Mouse (Mus musculus) intestine, embryonic 16.5 days (tissue): ENCODE data around the gene Arl5c. TPM values are rescaled to one million over a fixed set of nuclear protein-coding genes. Genes with fewer than 3 reads are reported as not detected.

Source experiments
- ATAC-seq: fragments of 200-750 bp; cut with Nextera tagmentation; 2 replicates; pipeline ENCODE4 v1.8.0; 2017; ENCODE audit warnings: moderate TSS enrichment, moderate library complexity
- H3K27ac ChIP-seq: fragments of 300-500 bp; sonication (generic); 2 replicates; pipeline ENCODE4 v1.5.1; 2014; ENCODE audit warnings: mild to moderate bottlenecking, low read length
- H3K27me3 ChIP-seq: fragments of 300-500 bp; sonication (generic); replicated peaks from 2 replicates; pipeline ENCODE4 v1.6.1; 2014; ENCODE audit warnings: low read length, control low read depth, mixed read lengths; ENCODE audit not compliant: control insufficient read depth, insufficient read depth
- H3K36me3 ChIP-seq: fragments of 300-500 bp; sonication (generic); 2 replicates; pipeline ENCODE4 v1.6.1; 2014; ENCODE audit warnings: low read length, control low read depth; ENCODE audit not compliant: control insufficient read depth, insufficient read depth
- H3K4me1 ChIP-seq: fragments of 300-500 bp; sonication (generic); 2 replicates; pipeline ENCODE4 v1.6.1; 2014; ENCODE audit warnings: low read length, control low read depth, mixed read lengths; ENCODE audit not compliant: control insufficient read depth, insufficient read depth
- H3K4me2 ChIP-seq: fragments of 300-500 bp; sonication (generic); 2 replicates; pipeline ENCODE4 v1.6.1; 2014; ENCODE audit warnings: low read depth, low read length, control low read depth
- H3K4me3 ChIP-seq: fragments of 300-500 bp; sonication (generic); 2 replicates; pipeline ENCODE4 v1.5.1; 2014; ENCODE audit warnings: mild to moderate bottlenecking, low read length
- H3K9ac ChIP-seq: fragments of 300-500 bp; sonication (generic); 2 replicates; pipeline ENCODE4 v1.6.1; 2014; ENCODE audit warnings: low read depth, low read length
- H3K9me3 ChIP-seq: fragments of 300-500 bp; sonication (generic); 2 replicates; pipeline ENCODE4 v1.6.1; 2016; ENCODE audit warnings: low read length, control low read depth; ENCODE audit not compliant: control insufficient read depth
- WGBS: fragments of 180-500 bp; shearing (Covaris S2); extraction: QIAGEN DNeasy Blood & Tissue Kit; methylation state at CpG from one replicate; pipeline ENCODE4 v1.1.7; 2014; 5-methylcytosine and 5-hydroxymethylcytosine counted together
- polyA plus RNA-seq: library from polyadenylated mRNA; unstranded; fragments of >200 nt; fragmentation: Nextera tagmentation; extraction: Ambion mirVana; gene quantifications from 2 replicates; pipeline ENCODE4 v1.2.1, GENCODE M21; 2015

Arl5c gene
- polyA plus RNA-seq, 1 experiment from 2014 or later: 9.9 TPM

GRCm38 (mm10) chr11:98011716-98012115 lies 15.7 kb upstream of the Arl5c start:
- H3K27ac ChIP-seq: no peak overlapping the region
- no peak overlapping the region for H3K4me2 ChIP-seq
- H3K4me1 ChIP-seq: 0 out of 2 replicates have a peak, but pooled peaks cover 3% of the 10 kb centered on the region
- H3K36me3 ChIP-seq: no peaks in the 10 kb centered on the region
- no peak overlapping the region for H3K9ac ChIP-seq
- no peak for ATAC-seq
- no peaks in the 10 kb centered on the region for H3K9me3 ChIP-seq
- 59% methylated on average over 9 of the region's 9 CpGs for WGBS
- no peak overlapping the region for H3K4me3 ChIP-seq
- H3K27me3 ChIP-seq: no peaks in the 10 kb centered on the region

- Histone ChIP-seq H3K4me1 (peaks cover 7% of the 10 kb centered on the region), H3K36me3 (peaks cover 2% of the 10 kb centered on the region; the same call in 1 of the 2 replicates), H3K4me2 (no peak overlapping the region), H3K4me3 (no peak overlapping the region), H3K27ac (no peak overlapping the region), H3K9ac (no peak overlapping the region), H3K27me3 (no peaks in the 10 kb centered on the region), H3K9me3 (no peaks in the 10 kb centered on the region)
- ATAC-seq: no peak
- WGBS: 76% methylated on average over 11 of the region's 11 CpGs
Measured at GRCm38 (mm10) chr11:98008087-98008486, 12.1 kb upstream of the Arl5c start.

- ATAC-seq: no peak
- Histone ChIP-seq H3K4me3 (no peak overlapping the region), H3K27ac (no peak overlapping the region), H3K9ac (no peak overlapping the region), H3K4me1 (peaks cover 7% of the 10 kb centered on the region), H3K36me3 (peaks cover 2% of the 10 kb centered on the region; the same call in 1 of the 2 replicates), H3K9me3 (no peaks in the 10 kb centered on the region), H3K27me3 (peaks cover 12% of the 10 kb centered on the region; the same call in 1 of the 2 replicates), H3K4me2 (no peak overlapping the region)
- WGBS: 78% methylated on average over 10 of the region's 10 CpGs
Measured at GRCm38 (mm10) chr11:98005686-98006085, 9.7 kb upstream of the Arl5c start.

GRCm38 (mm10) chr11:98005076-98005475 lies 9.1 kb upstream of the Arl5c start:
- Histone ChIP-seq H3K27me3 (peaks cover 12% of the 10 kb centered on the region; the same call in 1 of the 2 replicates), H3K9me3 (no peaks in the 10 kb centered on the region), H3K36me3 (peaks cover 2% of the 10 kb centered on the region; the same call in 1 of the 2 replicates), H3K4me1 (peaks cover 7% of the 10 kb centered on the region), H3K27ac (no peak overlapping the region), H3K4me3 (no peak overlapping the region), H3K9ac (no peak overlapping the region), H3K4me2 (no peak overlapping the region)
- WGBS: 44% methylated on average over 13 of the region's 13 CpGs
- peak; percentile 65 for ATAC-seq

GRCm38 (mm10) chr11:98004161-98004560 lies 8.2 kb upstream of the Arl5c start:
- Histone ChIP-seq H3K27ac (no peak overlapping the region), H3K27me3 (peaks cover 12% of the 10 kb centered on the region; the same call in 1 of the 2 replicates), H3K9me3 (no peaks in the 10 kb centered on the region), H3K4me1 (peaks cover 7% of the 10 kb centered on the region), H3K4me2 (no peak overlapping the region), H3K9ac (no peak overlapping the region), H3K36me3 (peaks cover 2% of the 10 kb centered on the region; the same call in 1 of the 2 replicates), H3K4me3 (no peak overlapping the region)
- ATAC-seq: peak; percentile 29; the same call in 1 of the 2 replicates
- 63% methylated on average over 8 of the region's 8 CpGs for WGBS

GRCm38 (mm10) chr11:98003171-98003671 lies 7.2 kb upstream of the Arl5c start:
- ATAC-seq: peak; percentile 42
- Histone ChIP-seq H3K4me2 (peak overlapping the region; percentile 48), H3K27ac (no peak overlapping the region), H3K4me1 (peaks cover 7% of the 10 kb centered on the region), H3K9me3 (no peaks in the 10 kb centered on the region), H3K9ac (no peak overlapping the region), H3K4me3 (peak overlapping the region; percentile 31), H3K36me3 (peaks cover 2% of the 10 kb centered on the region; the same call in 1 of the 2 replicates), H3K27me3 (peaks cover 12% of the 10 kb centered on the region; the same call in 1 of the 2 replicates)
- 49% methylated on average over 17 of the region's 17 CpGs for WGBS

- no peak overlapping the region for H3K27ac ChIP-seq
- ATAC-seq: no peak
- peaks cover 7% of the 10 kb centered on the region for H3K4me1 ChIP-seq
- no peaks in the 10 kb centered on the region for H3K9me3 ChIP-seq
- H3K9ac ChIP-seq: no peak overlapping the region
- H3K4me2 ChIP-seq: peak overlapping the region; percentile 48
- H3K4me3 ChIP-seq: peak overlapping the region; percentile 31
- H3K36me3 ChIP-seq: peaks cover 2% of the 10 kb centered on the region; the same call in 1 of the 2 replicates
- peaks cover 12% of the 10 kb centered on the region; the same call in 1 of the 2 replicates for H3K27me3 ChIP-seq
- WGBS: 18% methylated on average over 12 of the region's 12 CpGs
Measured at GRCm38 (mm10) chr11:98002627-98003026, 6.6 kb upstream of the Arl5c start.

- no peak for ATAC-seq
- 61% methylated on average over 6 of the region's 6 CpGs for WGBS
- Histone ChIP-seq H3K9me3 (no peaks in the 10 kb centered on the region), H3K27ac (no peak overlapping the region), H3K4me2 (no peak overlapping the region), H3K4me1 (peaks cover 7% of the 10 kb centered on the region), H3K27me3 (peaks cover 12% of the 10 kb centered on the region; the same call in 1 of the 2 replicates), H3K4me3 (no peak overlapping the region), H3K36me3 (peaks cover 2% of the 10 kb centered on the region; the same call in 1 of the 2 replicates), H3K9ac (no peak overlapping the region)
Measured at GRCm38 (mm10) chr11:98001986-98002385, 6.0 kb upstream of the Arl5c start.

- Histone ChIP-seq H3K4me2 (no peak overlapping the region), H3K36me3 (peaks cover 2% of the 10 kb centered on the region; the same call in 1 of the 2 replicates), H3K9me3 (no peaks in the 10 kb centered on the region), H3K4me1 (peaks cover 7% of the 10 kb centered on the region), H3K27me3 (peaks cover 12% of the 10 kb centered on the region; the same call in 1 of the 2 replicates), H3K27ac (no peak overlapping the region), H3K4me3 (no peak overlapping the region), H3K9ac (no peak overlapping the region)
- ATAC-seq: no peak
- 33% methylated on average over 11 of the region's 11 CpGs for WGBS
Measured at GRCm38 (mm10) chr11:98001351-98001824, 5.4 kb upstream of the Arl5c start.
